Mouse (Mus musculus) hindbrain, embryonic 13.5 days (tissue): ENCODE results near the gene Tmtc2. TPM values are rescaled to one million over a fixed set of nuclear protein-coding genes. Genes with fewer than 3 reads are reported as not detected.
"Not testable (repeated sequence)": the region's sequence is repeated elsewhere in the genome, so short reads cannot be mapped to it uniquely, and the experiment has no call there.

Experiments
- ATAC-seq: fragments of 200-750 bp; cut with Nextera tagmentation; 2 replicates; pipeline ENCODE4 v1.8.0; 2017; ENCODE audit warnings: moderate TSS enrichment; ENCODE audit not compliant: low FRiP score
- H3K27ac ChIP-seq: fragments of 300-500 bp; sonication (generic); 2 replicates; pipeline ENCODE4 v1.5.1; 2015; ENCODE audit warnings: inconsistent platforms, mild to moderate bottlenecking, moderate library complexity
- H3K27me3 ChIP-seq: fragments of 300-500 bp; sonication (generic); 2 replicates; pipeline ENCODE4 v1.6.1; 2015; ENCODE audit warnings: mild to moderate bottlenecking, inconsistent platforms
- H3K36me3 ChIP-seq: fragments of 300-500 bp; sonication (generic); 2 replicates; pipeline ENCODE4 v1.6.1; 2015; ENCODE audit warnings: mild to moderate bottlenecking, inconsistent platforms
- H3K4me1 ChIP-seq: fragments of 300-500 bp; sonication (generic); replicated peaks from 2 replicates; pipeline ENCODE4 v1.6.1; 2015; ENCODE audit warnings: inconsistent platforms
- H3K4me2 ChIP-seq: fragments of 300-500 bp; sonication (generic); 2 replicates; pipeline ENCODE4 v1.6.1; 2015; ENCODE audit warnings: inconsistent platforms, mild to moderate bottlenecking, moderate library complexity
- H3K4me3 ChIP-seq: fragments of 300-500 bp; sonication (generic); 2 replicates; pipeline ENCODE4 v1.5.1; 2015; ENCODE audit warnings: mild to moderate bottlenecking, inconsistent platforms
- H3K9ac ChIP-seq: fragments of 300-500 bp; sonication (generic); 2 replicates; pipeline ENCODE4 v1.6.1; 2015; ENCODE audit warnings: mild to moderate bottlenecking, inconsistent platforms
- H3K9me3 ChIP-seq: fragments of 300-500 bp; sonication (generic); 2 replicates; pipeline ENCODE4 v1.6.1; 2016; ENCODE audit warnings: inconsistent platforms
- WGBS: fragments of 180-500 bp; shearing (Covaris S2); methylation state at CpG from one replicate; pipeline ENCODE4 v1.1.7; 2015; 5-methylcytosine and 5-hydroxymethylcytosine counted together
- polyA plus RNA-seq: library from polyadenylated mRNA; unstranded; fragments of >200 nt; fragmentation: Nextera tagmentation; extraction: Ambion mirVana; gene quantifications from 2 replicates; pipeline ENCODE4 v1.2.1, GENCODE M21; 2015

Tmtc2 gene
- polyA plus RNA-seq, 1 experiment from 2014 or later: 11.9 TPM

DNA sequence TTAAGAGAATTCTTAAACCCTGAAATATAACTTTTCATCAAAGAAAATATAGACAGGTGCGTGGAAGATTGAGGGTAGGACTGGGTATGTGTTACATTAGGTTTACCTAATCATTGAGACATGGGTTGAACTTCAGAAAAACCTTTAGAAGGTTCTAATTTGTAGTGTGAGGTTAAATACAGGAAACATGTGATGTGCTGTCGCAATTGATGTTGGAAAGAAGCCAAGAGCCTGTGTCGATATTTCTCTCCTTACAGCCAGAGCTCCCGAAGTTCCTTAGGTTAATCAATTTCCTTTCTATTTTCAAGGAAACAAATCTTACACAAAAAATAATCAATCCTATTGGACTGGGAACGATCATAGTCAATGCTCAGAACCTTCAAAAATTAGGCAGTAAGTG is 261.3 kb downstream of the Tmtc2 start:
- WGBS: 83% methylated on average over 5 of the region's 5 CpGs
- Histone ChIP-seq H3K36me3 (no peaks in the 10 kb centered on the region), H3K27ac (no peak overlapping the region), H3K9me3 (no peaks in the 10 kb centered on the region), H3K9ac (no peak overlapping the region), H3K4me3 (no peak overlapping the region), H3K4me2 (no peak overlapping the region), H3K4me1 (no peaks in the 10 kb centered on the region), H3K27me3 (no peaks in the 10 kb centered on the region)
- ATAC-seq: no peak

GRCm38 (mm10) chr10:105297560-105297959 is 276.7 kb downstream of the Tmtc2 start:
- Histone ChIP-seq H3K9ac (no peak overlapping the region), H3K27ac (no peak overlapping the region), H3K27me3 (no peaks in the 10 kb centered on the region), H3K36me3 (peaks cover 7% of the 10 kb centered on the region), H3K4me2 (no peak overlapping the region), H3K4me1 (no peaks in the 10 kb centered on the region), H3K9me3 (no peaks in the 10 kb centered on the region), H3K4me3 (no peak overlapping the region)
- WGBS: 73% methylated on average over 3 of the region's 3 CpGs
- no peak for ATAC-seq

- ATAC-seq: no peak
- H3K9me3 ChIP-seq: no peaks in the 10 kb centered on the region
- WGBS: 87% methylated on average over 1 of the region's 1 CpGs
These were observed 281.3 kb downstream of the Tmtc2 start for GRCm38 (mm10) chr10:105292961-105293360.

DNA sequence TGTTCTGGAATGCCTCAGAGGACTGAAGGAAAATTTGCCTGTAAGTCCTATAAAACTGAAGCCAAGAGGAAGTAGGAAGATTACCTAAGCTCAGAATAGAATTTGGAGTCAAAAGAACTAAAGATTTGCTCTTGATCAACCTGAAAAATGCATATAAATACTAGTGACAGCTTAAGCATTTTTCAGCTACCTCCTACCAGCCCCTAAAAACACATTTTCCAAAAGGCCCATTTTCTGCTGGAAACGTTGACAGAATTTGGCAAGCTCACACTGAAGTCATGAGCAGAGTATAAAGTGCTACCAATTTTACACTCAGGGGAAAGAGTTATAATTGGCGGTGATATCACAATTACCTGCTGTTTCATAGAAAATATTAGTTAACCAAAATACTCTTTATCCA is 285.8 kb downstream of the Tmtc2 start:
- Histone ChIP-seq H3K4me1 (no peaks in the 10 kb centered on the region; the same call in 1 of the 2 replicates), H3K4me3 (no peak overlapping the region), H3K9ac (no peak overlapping the region), H3K27ac (no peak overlapping the region), H3K4me2 (no peak overlapping the region), H3K9me3 (no peaks in the 10 kb centered on the region), H3K27me3 (no peaks in the 10 kb centered on the region), H3K36me3 (no peaks in the 10 kb centered on the region)
- ATAC-seq: no peak
- 77% methylated on average over 2 of the region's 2 CpGs for WGBS

More at GRCm38 (mm10) chr10:105292961-105293360, 281.3 kb downstream of the Tmtc2 start:
- Histone ChIP-seq H3K4me1 (no peaks in the 10 kb centered on the region), H3K27me3 (no peaks in the 10 kb centered on the region), H3K36me3 (no peaks in the 10 kb centered on the region), H3K4me3 (no peak overlapping the region), H3K27ac (no peak overlapping the region), H3K9ac (no peak overlapping the region), H3K4me2 (no peak overlapping the region)

DNA sequence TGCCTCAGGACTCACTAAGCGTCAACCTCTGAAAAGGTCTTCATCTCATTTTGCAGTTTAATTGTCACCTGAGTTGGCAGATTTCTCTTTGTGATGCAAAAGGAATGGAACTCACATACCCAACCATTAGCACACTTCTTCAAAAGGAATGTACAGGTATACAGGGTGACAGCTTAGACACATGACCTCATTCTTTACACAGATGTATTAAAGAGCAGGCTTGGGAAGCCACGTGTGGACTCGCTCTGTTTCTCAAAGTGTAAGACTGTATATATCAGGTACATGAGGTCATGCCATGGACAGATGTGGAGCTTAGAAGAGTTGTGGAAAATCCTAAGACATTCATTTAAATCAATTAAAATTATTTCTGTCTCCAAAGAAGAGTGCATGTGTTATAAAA is 286.7 kb downstream of the Tmtc2 start:
- 89% methylated on average over 3 of the region's 3 CpGs for WGBS
- no peaks in the 10 kb centered on the region for H3K9me3 ChIP-seq
- no peak overlapping the region for H3K27ac ChIP-seq
- H3K4me2 ChIP-seq: no peak overlapping the region
- no peak for ATAC-seq
- H3K27me3 ChIP-seq: no peaks in the 10 kb centered on the region
- no peak overlapping the region for H3K4me3 ChIP-seq
- no peaks in the 10 kb centered on the region for H3K36me3 ChIP-seq
- no peak overlapping the region for H3K9ac ChIP-seq
- H3K4me1 ChIP-seq: no peaks in the 10 kb centered on the region; the same call in 1 of the 2 replicates

GRCm38 (mm10) chr10:105287064-105287463 is 287.2 kb downstream of the Tmtc2 start:
- H3K4me3 ChIP-seq: no peak overlapping the region
- no peak for ATAC-seq
- no peaks in the 10 kb centered on the region; the same call in 1 of the 2 replicates for H3K4me1 ChIP-seq
- 84% methylated on average over 7 of the region's 7 CpGs for WGBS
- H3K27me3 ChIP-seq: no peaks in the 10 kb centered on the region
- no peaks in the 10 kb centered on the region for H3K36me3 ChIP-seq
- H3K9me3 ChIP-seq: no peaks in the 10 kb centered on the region
- H3K9ac ChIP-seq: no peak overlapping the region
- H3K27ac ChIP-seq: no peak overlapping the region
- no peak overlapping the region for H3K4me2 ChIP-seq

GRCm38 (mm10) chr10:105286221-105286620 is 288.0 kb downstream of the Tmtc2 start:
- no peaks in the 10 kb centered on the region for H3K27me3 ChIP-seq
- H3K27ac ChIP-seq: no peak overlapping the region
- no peaks in the 10 kb centered on the region; the same call in 1 of the 2 replicates for H3K4me1 ChIP-seq
- H3K36me3 ChIP-seq: no peaks in the 10 kb centered on the region
- H3K4me3 ChIP-seq: no peak overlapping the region
- no peaks in the 10 kb centered on the region for H3K9me3 ChIP-seq
- H3K4me2 ChIP-seq: no peak overlapping the region
- no peak for ATAC-seq
- WGBS: 79% methylated on average over 2 of the region's 2 CpGs
- no peak overlapping the region for H3K9ac ChIP-seq

DNA sequence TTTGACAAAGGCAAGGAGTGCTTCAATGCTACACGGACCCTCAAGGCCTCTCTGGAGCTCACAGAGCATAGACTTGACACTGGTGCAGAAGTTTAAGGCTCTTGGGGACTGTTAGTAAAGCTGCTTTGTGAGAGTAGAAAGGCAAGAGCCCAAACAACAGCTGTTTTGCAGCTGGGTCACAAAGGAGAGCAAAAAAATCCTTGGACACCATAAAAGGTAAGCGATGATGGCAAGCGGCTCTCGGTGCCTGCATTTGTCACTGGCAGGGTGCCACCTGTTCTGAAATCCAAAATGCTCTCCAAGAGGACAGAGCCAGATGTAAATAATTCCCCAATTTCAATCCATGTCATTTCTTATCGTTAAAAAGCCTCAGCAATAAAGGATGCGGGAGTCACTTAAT is 290.1 kb downstream of the Tmtc2 start:
- Histone ChIP-seq H3K9me3 (no peaks in the 10 kb centered on the region), H3K4me2 (no peak overlapping the region), H3K9ac (no peak overlapping the region), H3K4me3 (no peak overlapping the region), H3K4me1 (no peaks in the 10 kb centered on the region; the same call in 1 of the 2 replicates), H3K36me3 (no peaks in the 10 kb centered on the region), H3K27ac (no peak overlapping the region), H3K27me3 (no peaks in the 10 kb centered on the region)
- WGBS: 82% methylated on average over 6 of the region's 6 CpGs
- ATAC-seq: no peak

DNA sequence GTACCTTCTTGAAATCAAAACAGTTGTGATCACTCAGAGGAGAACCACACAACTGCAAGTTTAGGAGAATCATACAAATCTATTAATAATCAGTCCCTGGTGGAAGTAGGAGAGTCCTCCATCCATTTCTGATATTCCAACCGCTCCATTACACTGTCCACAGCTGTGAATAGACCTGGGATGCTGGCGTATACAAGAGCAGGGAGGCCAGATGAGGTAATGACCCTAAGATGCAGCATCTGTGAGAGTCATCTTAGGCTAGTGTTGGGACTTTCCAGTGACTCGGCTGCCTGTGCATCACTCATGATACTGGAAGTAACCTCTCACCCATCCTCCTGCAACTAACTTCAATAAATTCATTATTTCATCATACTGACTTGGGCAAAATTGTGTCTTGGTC is 293.3 kb downstream of the Tmtc2 start:
- Histone ChIP-seq H3K36me3 (no peaks in the 10 kb centered on the region), H3K9ac (no peak overlapping the region), H3K27ac (no peak overlapping the region), H3K27me3 (no peaks in the 10 kb centered on the region), H3K9me3 (no peaks in the 10 kb centered on the region), H3K4me2 (no peak overlapping the region), H3K4me1 (no peaks in the 10 kb centered on the region; the same call in 1 of the 2 replicates), H3K4me3 (no peak overlapping the region)
- ATAC-seq: no peak
- WGBS: 92% methylated on average over 3 of the region's 3 CpGs

DNA sequence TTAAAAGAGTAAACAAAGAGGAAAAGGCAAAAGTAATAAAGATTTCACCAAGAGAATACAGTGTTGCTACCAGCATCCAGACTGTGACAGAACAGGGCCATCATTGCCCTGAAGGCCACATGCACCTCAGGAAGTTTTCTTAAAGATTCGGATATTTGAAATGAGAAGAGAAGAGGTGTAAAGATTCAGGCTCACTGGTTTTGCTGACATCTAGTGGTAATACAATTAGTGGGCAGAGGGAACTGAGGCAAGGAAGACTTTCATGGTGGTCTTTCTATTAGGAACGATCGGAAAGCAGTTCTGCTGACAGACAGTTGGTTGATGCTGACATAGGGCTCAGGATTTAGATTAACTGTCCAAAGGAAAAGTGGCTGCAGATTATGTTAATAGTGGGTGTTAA is 314.2 kb downstream of the Tmtc2 start:
- H3K27me3 ChIP-seq: no peaks in the 10 kb centered on the region
- no peaks in the 10 kb centered on the region for H3K9me3 ChIP-seq
- H3K9ac ChIP-seq: no peak overlapping the region
- ATAC-seq: no peak
- no peaks in the 10 kb centered on the region for H3K36me3 ChIP-seq
- no peak overlapping the region for H3K27ac ChIP-seq
- H3K4me2 ChIP-seq: no peak overlapping the region
- 64% methylated on average over 3 of the region's 3 CpGs for WGBS
- no peaks in the 10 kb centered on the region for H3K4me1 ChIP-seq
- H3K4me3 ChIP-seq: no peak overlapping the region

DNA sequence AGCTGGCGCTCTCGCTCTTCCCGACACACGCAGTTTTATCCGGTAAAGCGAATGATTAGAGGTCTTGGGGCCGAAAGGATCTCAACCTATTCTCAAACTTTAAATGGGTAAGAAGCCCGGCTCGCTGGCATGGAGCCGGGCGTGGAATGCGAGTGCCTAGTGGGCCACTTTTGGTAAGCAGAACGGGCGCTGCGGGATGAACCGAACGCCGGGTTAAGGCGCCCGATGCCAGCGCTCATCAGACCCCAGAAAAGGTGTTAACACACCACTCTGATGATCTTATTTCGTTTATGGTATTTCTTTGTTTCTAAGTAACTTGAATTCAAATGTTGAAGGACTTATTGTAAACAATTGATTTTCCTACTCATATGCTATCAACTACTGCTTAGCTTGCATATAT is 336.0 kb downstream of the Tmtc2 start:
- not testable (repeated sequence) for ATAC-seq, H3K4me2 ChIP-seq, H3K9ac ChIP-seq, H3K27me3 ChIP-seq, H3K27ac ChIP-seq, H3K4me1 ChIP-seq, H3K9me3 ChIP-seq, H3K36me3 ChIP-seq, H3K4me3 ChIP-seq
- WGBS: 90% methylated on average over 22 of the region's 22 CpGs

DNA sequence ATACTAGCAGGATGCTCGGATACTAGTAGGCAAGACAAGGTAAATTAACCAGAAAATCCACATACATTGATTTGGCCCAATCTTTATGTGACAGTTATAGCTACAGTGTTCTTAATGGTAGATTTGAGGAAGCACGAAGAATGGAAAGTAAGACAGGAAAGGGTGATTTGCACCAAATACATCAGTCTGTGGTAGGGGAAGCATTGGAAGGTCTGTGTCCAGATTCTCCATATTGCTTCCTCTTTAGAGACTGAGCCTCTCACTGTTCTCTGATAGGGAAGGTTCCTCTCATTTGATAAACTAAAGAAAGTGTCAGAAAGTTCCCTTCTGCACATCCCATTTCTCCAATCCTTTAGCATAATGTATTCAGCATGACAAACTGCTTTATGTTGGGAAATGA is 341.4 kb downstream of the Tmtc2 start:
- Histone ChIP-seq H3K4me1 (no peaks in the 10 kb centered on the region), H3K4me3 (no peak overlapping the region), H3K4me2 (no peak overlapping the region), H3K27me3 (no peaks in the 10 kb centered on the region), H3K9ac (no peak overlapping the region), H3K27ac (no peak overlapping the region), H3K36me3 (no peaks in the 10 kb centered on the region), H3K9me3 (no peaks in the 10 kb centered on the region)
- ATAC-seq: no peak
- whole genome bisulfite sequencing: 93% methylated on average over 2 of the region's 2 CpGs

- Histone ChIP-seq H3K27me3 (no peaks in the 10 kb centered on the region), H3K4me2 (no peak overlapping the region), H3K4me3 (no peak overlapping the region), H3K9ac (no peak overlapping the region), H3K4me1 (no peaks in the 10 kb centered on the region), H3K9me3 (no peaks in the 10 kb centered on the region), H3K36me3 (no peaks in the 10 kb centered on the region), H3K27ac (no peak overlapping the region)
- 86% methylated on average over 7 of the region's 7 CpGs for WGBS
- no peak for ATAC-seq
These were observed 343.8 kb downstream of the Tmtc2 start for GRCm38 (mm10) chr10:105230416-105230815.
